Mouse (Mus musculus) neural tube, embryonic 10.5 days (tissue): ENCODE results near the gene Mtfp1.
"Not testable (repeated sequence)": the region's sequence is repeated elsewhere in the genome, so short reads cannot be mapped to it uniquely, and the experiment has no call there.

Experiments
- DNase-seq: peaks from one replicate; pipeline ENCODE4 v3.0.0-alpha.2; 2017; ENCODE audit warnings: low spot score; ENCODE audit errors: extremely low spot score

Mtfp1 gene

DNA sequence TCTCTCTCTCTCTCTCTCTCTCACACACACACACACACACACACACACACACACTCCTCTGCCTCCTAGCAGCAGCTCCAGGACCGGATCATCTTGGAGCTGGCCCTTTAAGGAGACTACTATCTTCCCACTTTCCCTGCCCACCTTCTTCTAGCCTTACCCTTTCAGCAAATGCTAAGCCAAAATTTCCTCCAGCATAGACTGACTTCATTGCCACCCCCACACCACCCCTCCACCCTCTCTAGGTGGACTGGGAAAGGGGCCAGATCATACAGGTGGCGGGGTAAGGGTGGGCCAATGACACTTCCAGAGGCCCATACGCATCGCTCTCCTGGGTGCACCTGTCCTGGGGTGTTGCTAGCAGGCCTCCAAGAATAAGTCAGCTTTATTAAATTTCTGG, 20.2 kb upstream of the Mtfp1 start:
- no peak for DNase-seq

DNA sequence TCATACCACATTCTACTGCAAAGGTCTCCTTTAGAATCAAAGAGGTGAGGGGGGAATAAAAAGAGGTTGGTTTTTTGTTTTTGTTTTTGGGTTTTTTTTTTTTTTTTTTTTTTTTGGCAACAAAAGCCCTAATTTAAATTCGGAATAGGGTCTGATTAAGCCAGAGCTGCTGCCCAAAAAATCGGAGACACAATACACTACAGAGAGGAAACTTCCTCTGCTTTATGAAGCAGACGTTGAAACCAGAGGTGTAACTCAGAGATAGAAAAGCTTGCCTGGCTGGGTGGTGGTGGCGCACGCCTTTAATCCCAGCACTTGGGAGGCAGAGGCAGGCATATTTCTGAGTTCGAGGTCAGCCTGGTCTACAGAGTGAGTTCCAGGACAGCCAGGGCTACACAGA, 19.3 kb upstream of the Mtfp1 start:
- not testable (repeated sequence) for DNase-seq

DNA sequence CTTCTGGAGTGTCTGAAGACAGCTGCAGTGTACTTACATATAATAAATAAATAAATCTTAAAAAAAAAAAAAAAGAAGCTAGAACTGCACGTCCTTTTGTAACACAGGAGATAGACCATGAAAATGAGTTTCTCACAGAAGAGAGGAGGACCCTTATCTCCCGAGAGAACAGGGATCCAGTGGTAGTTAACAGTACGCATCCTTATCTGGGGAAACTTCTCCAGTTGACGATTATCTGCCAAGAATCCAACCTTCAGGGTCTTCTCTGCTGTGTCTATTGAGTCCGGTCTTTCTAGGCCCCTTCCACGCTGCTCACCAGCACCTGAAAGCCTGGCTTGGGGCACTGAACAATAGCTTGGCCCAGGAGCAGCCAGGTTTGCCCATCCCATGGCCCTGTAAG, 18.7 kb upstream of the Mtfp1 start:
- DNase-seq, result no peak

DNA sequence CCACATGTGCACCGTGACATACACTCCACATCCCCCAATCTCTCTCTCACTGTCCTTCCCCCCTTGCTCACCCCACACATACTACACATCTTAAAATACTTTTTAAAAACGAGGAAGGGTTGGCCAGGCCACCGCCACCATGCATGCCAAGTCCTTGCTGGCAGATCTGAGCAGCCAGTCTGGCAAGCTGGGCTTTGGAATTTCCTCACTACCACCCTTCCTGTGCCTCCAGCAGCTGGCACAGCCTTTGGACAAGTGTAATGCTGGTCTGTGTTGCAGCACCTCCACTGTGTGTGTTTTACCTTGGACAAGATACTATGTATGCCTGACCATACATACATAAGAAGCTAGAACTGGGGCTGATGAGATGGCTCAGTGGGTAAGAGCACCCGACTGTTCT, 18.3 kb upstream of the Mtfp1 start:
- DNase-seq, result no peak

DNA sequence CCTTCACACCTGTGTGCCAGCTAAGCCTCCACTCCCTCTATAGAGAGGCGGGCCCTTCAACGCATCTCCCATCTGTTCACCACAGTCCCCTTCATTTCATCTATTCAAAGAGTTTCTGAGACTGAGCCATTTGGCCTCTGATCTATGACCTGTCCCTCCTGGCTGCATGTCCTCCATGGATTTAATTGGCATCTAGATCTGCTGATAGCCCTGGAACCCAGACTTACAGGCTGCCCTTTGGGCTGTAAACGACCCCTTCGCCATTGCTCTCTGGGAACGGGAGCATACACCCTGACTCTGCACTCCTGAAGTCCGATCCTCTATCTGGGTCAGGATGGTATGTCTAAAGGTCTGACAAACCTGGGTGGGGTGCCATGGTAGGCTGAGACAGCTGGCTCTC, 17.6 kb upstream of the Mtfp1 start:
- DNase-seq, result no peak

DNA sequence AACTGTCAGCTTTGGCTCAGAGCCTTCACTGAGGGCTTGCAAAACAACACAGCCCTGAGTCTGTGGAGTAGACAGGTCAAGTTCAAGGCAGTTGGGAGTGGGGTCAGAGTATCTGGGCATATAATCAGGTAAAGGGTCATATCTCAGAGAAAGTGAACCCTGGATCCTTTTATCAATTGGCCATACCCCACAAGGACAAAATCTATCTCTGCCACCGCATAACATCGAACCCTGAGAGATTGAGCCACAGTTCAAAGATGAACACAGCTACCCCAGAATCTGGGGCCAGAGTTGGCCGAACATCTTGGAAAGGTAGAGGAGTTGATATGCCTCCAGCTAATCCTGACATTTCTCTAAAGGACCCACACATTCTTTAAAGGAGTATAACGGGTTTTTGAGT, 16.8 kb upstream of the Mtfp1 start:
- DNase-seq, result no peak

DNA sequence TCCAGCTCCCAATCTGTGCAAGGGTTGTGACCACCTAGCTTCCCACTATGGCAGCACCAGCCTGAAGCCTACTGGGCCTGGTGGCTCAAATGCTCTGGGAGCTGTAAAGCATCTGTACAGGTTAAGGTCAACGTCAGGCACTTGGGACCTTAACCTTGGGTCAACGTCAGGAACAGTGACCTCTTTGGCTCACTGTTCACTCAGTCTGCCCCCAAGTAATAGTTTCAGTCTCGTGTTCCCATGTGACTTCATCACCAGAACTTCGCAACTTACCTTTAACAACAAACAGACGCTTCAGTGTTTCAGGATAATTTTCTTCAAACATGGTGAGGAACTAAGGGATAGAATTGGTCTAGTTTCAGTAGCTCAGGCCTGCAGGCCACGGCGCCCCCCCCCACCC, 13.4 kb upstream of the Mtfp1 start:
- DNase-seq, result no peak

DNA sequence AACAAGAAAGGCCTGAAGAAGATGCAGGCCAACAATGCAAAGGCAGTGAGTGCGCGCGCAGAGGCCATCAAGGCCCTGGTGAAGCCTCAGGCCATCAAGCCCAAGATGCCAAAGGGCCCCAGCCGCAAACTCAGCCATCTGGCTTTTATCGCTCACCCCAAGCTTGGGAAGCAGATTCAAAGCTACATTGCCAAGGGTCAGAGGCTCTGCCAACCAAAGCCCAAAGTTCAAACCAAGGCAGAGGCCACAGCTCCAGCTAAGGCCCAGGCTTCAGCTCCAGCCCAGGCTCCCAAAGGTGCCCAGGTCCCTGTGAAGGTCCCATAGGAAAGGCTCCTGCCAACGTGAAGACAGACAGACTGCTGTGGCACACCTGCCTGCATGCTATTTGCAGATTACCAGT, 12.7 kb upstream of the Mtfp1 start:
- DNase-seq, result not testable (repeated sequence)

DNA sequence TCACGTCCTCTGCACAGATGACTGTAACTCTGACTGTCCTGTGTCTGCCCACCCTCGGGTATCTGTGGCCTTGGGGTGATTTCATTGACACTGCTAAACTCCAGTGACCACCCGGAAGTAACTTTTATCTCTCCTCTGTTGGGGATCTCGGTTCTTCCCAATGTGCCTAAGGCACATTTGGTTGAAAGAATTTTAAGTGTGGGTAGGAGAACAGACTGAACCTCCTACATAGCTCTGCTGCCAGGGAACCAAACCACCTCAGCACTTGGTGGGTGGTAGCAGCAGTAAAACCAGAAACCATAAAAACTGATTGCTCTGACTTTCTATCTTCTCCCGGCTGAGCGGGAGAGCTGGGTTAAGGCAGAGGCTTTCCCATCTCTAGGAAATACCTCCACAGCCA, 10.2 kb upstream of the Mtfp1 start:
- no peak for DNase-seq

DNA sequence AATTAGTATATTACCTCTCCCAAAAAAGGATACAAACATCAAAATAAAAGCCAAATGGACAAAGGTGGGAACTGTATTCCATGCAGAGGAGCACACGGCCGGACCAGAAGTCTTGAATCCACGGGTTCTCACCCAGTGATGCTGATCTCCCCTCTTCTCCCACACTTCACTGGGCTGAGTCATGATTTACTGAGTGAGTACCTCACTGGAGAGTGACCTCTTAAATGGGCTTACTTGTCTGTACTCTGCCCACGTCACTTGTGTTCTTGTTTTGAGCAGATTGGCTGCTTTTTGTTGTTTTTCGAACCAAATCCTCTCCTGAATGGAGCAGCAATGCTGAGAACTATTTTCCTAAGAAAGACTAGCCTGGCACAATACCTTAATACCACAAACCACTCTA, 9.7 kb upstream of the Mtfp1 start:
- no peak for DNase-seq

DNA sequence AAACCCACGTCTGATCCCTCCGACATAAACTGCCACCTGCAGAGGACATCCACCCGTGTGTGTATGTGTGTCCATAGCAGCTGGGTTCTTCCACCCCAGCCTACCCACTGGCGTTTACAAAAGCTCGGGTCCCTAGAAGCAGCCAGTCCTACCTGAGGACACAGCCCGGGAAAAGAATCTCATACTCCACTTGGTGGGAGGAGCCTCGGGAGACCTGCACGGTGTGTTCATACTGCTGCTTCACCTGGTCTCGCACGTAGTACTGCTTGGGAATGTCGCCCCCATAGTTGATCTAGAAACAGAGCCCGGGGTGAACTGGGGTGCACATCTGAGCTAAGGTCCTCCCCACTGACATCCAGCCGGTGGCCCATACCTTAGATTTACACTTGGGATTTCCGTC, 8.3 kb upstream of the Mtfp1 start:
- no peak for DNase-seq

DNA sequence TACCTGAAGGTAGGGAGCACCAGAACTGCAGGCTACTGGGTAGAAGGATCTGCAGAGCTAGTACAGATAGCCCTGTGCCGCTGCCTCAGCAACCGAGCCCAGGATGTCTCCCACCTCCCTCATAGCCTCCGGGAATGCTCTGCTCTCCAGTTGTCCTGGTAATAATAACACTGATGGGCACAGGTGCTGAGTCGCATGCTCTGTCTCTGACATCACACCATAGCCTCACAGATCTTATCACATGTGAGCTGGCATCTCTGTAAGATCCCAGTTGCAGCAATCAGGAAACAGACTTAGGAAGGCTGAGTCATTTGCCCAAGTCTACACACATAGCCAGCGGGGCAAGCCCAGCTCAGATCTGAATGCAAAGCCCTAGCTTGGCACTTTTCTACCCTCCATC, 6.6 kb upstream of the Mtfp1 start:
- no peak for DNase-seq

DNA sequence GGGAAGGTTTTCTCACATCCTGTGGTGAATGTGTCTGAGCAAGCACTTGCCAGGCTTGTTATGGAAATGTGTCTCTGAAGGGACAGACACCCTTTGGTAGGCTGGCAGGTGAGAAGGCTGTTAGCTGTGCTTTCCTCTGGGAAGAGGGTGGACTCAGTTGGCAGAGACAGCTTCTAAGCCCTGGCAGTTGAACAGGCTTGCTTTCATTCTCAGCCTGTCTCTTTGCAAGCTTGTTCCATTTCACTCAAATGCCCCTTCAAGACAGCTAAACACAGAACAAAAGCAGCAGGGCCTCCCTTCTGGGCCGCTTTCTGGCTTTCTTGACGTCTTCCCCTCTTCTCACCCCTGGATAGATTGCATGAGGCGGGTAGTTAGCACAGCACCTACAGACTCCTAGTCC, 4.2 kb upstream of the Mtfp1 start:
- no peak for DNase-seq

DNA sequence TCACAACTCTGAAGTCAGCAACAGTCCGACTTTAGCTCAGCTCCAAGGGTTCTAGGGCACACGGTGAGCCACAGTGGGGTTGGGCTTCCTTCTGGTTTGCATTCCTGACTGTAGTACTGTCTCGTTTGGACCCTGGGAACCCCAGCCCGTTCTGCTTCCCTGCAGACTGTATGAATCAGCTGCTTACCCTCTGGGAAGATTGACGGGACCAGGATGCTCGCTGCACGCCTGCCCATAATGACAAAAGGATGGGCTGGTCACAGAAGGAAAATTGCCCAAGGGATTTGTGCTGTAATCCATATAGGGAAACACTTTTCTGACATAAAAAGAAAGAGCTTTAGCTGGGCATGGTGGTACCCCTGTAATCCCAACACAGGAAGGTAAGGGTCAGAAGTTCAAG, 3.6 kb upstream of the Mtfp1 start:
- no peak for DNase-seq

DNA sequence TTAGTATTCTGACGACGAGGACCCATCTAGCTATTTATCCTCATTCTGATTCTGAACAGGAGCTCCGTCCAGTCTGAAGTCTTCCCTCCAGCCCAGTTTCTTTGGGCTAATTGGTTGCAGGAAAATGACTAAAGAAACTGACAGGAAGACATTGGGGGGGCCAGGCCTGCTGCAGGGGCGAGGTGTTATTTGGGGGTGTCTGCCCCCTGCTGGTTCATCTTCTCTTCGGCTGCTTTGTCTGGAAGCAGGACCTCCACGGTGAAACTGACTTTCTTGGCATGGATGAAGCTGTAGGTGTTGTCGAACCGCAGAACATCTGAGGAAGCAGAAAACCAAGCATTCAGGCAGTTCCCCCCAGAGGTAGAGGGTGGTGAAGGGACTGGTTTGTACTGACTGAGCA, 2.9 kb upstream of the Mtfp1 start:
- DNase-seq, result no peak

DNA sequence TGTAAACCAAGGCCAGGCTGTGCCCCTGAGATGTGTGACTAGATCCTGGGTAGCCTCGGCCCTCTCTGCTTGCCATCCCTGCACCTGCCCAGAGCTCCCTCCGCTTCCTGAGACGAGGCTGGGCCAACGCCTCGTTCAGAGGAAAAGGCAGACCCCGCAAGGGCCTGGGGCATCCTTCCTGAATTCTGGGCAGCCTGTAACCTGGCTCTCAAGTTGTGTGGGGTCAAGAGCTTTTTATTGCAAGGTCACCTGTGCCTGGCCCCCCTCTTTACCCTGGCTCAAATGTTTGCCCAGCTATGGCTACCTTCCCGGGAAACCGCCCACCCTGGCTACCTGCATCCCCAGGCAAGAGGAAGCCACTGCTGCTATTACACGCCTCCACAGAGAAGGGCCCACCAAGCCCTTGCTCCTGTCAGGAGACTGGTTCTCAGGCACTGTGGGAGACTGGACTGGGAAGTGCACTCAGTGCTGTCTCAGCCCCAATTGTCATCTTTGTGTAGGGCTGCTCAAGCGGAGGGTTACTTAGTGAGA, 1.9 kb upstream of the Mtfp1 start:
- DNase-seq, result no peak

DNA sequence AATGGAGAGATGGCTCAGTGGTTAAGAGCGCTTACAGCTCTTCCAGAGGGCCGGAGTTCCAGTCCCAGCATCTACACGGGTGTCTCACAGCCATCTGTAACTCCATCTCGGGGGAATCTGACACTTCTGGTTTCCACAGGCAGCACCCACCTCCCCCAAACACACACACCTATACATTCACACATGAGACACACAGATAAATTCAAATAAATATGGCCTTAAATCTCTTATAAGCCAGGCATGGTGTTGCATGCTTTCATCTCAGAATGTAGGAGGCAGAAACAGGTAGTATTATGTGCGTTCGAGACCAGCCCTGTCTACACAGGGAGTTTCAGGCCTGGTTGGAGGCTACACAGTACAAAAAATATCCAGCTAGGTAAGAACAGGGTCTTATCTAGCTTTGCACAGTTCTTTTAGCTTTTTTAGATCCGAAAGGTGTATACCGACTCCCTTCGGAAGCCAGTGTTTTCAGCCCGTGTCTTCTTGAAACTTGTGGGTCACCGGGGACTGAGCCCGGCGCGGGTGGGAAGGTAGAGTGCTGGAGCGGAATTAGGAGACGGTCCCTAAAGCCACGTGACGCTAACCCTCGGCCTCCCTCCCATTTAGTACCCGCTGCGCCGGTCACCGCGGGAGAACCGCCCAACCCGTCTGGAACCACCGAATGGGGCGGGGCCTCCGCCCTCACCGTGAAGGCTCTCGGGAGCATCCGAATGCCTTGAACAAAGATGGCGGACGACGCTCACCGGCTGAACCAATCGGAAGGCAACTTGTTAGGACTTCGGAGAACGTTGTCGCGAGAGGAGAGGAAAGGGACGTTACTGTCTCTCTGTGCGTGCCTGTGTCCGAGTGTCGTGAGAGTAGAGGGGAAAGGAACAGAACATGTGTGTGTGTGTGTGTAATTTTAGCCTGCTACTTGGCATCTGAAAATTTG, 1.1 kb upstream of the Mtfp1 start:
- peak; percentile 94 for DNase-seq

DNA sequence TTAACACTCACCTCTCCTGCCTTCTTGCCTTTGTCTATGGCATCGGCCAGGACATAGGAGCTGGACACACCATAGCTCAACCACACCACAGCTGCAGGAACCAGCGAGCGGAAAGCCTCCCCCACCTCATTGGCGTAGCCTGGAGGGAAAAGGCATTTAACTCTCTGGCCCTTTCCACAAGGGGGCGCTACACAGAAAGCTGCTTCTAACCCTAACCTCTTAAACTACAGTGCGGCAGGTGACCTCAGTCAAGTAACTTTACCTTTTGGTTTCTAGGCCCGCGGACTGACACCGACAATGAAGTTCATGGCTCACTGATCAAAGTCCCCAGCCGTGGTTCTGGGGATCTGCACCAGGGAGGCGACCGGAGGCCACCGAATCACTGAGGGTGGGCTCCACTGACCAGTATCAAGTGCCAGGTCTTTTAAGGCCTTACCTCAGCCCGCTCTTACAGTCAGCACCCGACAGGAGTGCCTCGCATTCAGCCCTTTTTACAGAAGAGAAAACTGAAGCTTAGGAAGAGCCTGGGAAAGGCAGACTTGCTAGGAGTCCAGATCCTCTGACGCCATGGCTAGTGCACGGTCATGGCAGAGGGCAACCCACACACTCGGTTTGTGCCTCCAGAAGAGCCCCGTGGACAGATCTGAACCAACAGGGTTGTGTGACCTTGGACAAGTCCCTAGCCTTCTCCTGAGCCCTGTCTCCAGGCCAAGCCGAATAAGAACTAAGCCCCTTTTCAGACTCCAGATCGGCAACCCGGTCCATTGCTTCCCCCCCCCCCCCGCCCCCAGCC, 671 bp downstream of the Mtfp1 start:
- peak; percentile 70 for DNase-seq

DNA sequence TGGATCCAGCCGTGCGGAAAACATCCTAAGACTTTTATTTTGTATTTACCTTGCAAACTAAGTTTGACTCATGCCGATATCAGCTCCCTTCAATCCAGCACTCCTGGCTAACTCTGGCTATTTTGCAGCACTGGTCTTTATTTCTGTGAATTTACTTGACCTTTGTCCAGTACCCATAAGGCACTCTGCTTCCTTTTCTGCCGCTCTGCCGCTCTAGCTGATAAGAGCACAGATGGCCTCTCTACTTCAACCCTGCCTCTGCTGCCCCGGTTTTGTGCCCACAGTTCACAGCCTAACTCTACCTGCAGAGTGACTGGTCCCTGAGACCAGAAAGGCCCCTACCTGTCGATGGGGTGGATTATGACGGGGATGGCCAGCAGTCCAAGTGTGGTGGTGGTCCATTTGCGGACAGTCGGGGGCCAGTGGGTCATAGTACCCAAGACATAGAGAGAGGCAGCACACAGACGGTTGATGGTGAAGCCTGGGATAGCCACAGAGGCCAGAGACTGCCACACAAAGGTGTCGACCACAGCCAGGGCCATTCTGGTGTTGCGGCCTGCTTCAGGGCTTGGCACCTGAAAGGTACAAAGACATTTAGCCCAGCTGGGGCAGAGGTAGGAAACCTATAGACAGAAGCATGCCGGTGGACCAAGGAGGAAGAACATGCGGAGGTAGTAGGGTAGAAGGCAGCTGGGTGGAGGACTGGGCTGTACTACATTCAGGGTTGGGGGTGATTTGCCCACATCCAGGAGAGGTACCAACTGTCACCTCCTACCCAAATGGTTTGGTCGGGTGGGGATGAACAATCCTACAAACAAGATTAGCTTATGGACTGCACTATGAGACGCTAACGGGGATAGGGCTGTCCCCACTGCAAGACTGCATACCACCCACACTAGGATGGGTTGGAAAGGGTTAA, 1.5 kb downstream of the Mtfp1 start:
- DNase-seq, result no peak

DNA sequence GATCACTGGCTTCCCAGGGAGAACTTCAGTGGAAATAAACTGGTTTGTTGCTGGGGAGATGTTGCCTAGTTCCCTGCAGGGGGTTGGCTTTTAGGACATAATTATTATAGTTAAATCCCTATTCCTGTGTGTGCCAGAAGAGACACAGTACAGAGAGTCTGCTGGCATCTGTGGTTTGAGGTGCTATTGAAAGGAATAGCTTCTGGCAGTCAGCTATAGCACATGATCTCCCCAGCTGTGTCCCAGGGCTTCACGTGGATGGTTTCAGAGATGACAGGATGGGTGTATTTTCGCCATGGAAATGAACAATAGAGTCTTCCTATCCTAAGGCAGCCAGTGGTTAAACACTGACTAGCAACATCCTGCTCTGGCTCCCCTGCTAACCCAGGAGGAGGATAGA, 8.0 kb downstream of the Mtfp1 start:
- no peak for DNase-seq

DNA sequence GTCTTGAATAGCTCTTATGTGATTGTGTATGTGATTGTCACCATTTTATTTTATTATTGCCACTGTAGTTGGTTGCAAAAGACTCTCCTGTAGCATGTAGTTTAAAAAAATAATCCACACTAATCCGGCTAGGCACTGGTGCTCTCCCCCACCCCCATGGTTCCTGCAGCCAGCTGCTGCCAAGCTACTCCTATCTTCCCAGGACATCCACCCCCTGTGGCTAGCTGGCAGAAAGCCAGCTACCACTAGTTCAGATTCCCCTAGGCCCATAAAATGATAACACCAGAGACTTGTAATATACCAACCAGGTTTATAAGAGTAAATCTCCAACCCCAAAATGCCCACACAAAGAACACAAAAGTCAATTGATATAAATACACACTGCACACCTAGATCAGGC, 9.0 kb downstream of the Mtfp1 start:
- no peak for DNase-seq
